Mouse (Mus musculus) MEL (cell line): ENCODE data around the gene Rprm.

Experiments used
- CTCF ChIP-seq, 3 experiments: IDR thresholded peaks in 2 of 3; conservative IDR thresholded peaks in 1 of 3; 2 replicates each; pipeline ENCODE4 v1.5.1; 2011 to 2012; ENCODE audit warnings: low read length in 3 of 3, low read depth in 2 of 3, mild to moderate bottlenecking in 2 of 3, improper control_type of control experiment in 1 of 3, inconsistent platforms in 1 of 3, mixed read lengths in 1 of 3, moderate library complexity in 1 of 3; ENCODE audit not compliant: control insufficient read depth in 1 of 3, insufficient read depth in 1 of 3, poor library complexity in 1 of 3, severe bottlenecking in 1 of 3
- ETS1 ChIP-seq: IDR thresholded peaks from 2 replicates; pipeline ENCODE4 v1.6.1; 2012; ENCODE audit warnings: low read depth, mild to moderate bottlenecking, inconsistent platforms, low read length, improper control_type of control experiment, moderate library complexity
- GATA1 ChIP-seq: IDR thresholded peaks from 2 replicates; pipeline ENCODE4 v1.6.1; 2011; ENCODE audit warnings: low read depth, low read length, improper control_type of control experiment
- MAZ ChIP-seq: IDR thresholded peaks from 2 replicates; pipeline ENCODE4 v1.6.1; 2012; ENCODE audit warnings: low read depth, mild to moderate bottlenecking, inconsistent platforms, low read length, improper control_type of control experiment
- MEF2A ChIP-seq: IDR thresholded peaks from 2 replicates; pipeline ENCODE4 v1.6.1; 2014; ENCODE audit warnings: low read depth, mild to moderate bottlenecking, inconsistent platforms, low read length, improper control_type of control experiment; ENCODE audit not compliant: poor library complexity, insufficient replicate concordance, severe bottlenecking; ENCODE audit errors: extremely low read depth
- POLR2A ChIP-seq, 2 experiments: IDR thresholded peaks; 2 replicates each; pipeline ENCODE4 v1.6.1; 2011 to 2012; ENCODE audit warnings: low read length in 2 of 2, mild to moderate bottlenecking in 2 of 2, control low read depth in 1 of 2, improper control_type of control experiment in 1 of 2, low read depth in 1 of 2, moderate library complexity in 1 of 2; ENCODE audit not compliant: control insufficient read depth in 1 of 2, insufficient read depth in 1 of 2, poor library complexity in 1 of 2
- POLR2AphosphoS2 ChIP-seq: IDR thresholded peaks from 2 replicates; pipeline ENCODE4 v1.6.1; 2011; ENCODE audit warnings: low read length, improper control_type of control experiment
- RCOR1 ChIP-seq: IDR thresholded peaks from 2 replicates; pipeline ENCODE4 v1.6.1; 2012; ENCODE audit warnings: low read depth, mild to moderate bottlenecking, inconsistent platforms, low read length, improper control_type of control experiment
- SMC3 ChIP-seq: IDR thresholded peaks from 2 replicates; pipeline ENCODE4 v1.6.1; 2011; ENCODE audit warnings: low read depth, low read length, improper control_type of control experiment
- ZC3H11A ChIP-seq: IDR thresholded peaks from 2 replicates; pipeline ENCODE4 v1.6.1; 2012; ENCODE audit warnings: low read depth, mild to moderate bottlenecking, inconsistent platforms, low read length, improper control_type of control experiment

DNA sequence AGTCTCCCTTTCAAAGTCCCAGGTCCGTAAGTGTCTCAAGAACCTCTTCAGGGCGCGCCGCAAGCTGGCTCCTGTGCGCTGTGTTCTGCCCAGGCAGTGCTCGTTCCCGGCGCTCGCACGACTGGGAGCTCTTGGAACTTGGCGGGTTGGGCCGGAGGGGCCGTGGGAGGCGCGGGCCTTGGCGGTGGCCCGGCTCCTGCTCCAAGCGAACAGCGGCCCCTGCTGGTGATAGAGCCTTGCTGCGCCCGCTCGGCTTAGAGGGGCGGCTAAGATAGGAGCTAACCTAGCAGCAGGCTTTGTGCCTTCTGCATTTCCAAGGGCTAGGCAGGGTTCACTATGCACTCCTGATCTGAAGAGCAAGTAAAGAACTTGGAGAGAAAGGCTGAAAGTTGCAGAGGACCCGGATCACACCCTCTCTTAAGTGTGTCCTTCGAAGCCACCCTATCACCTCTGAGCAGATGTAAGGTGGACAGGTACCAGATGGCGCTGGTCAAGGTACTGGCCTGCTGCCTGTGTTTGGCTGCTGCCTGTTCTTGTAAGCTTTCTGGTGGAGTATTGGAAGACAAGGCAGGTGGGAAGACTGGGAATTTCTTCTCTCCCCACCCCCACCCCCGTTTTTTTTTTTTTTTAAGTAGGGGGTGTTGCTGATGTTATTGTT is at the start of gene Rprm:
- TF ChIP-seq MEF2A (no peak), ZC3H11A (no peak), POLR2AphosphoS2 (no peak), CTCF (IDR thresholded peaks at IDR 0.05 in 2 of 3, conservative IDR thresholded peaks at IDR 0.05 in 1 of 3; ENCODE audit: control insufficient read depth in 1 of 3, insufficient read depth in 1 of 3, low read depth in 2 of 3, low read length in 3 of 3, poor library complexity in 1 of 3, severe bottlenecking in 1 of 3) (peak in 1 of 3 experiments; percentile 23; a peak in 1 of 6 replicates), GATA1 (no peak), ETS1 (no peak), POLR2A (IDR thresholded peaks at IDR 0.05; ENCODE audit: control insufficient read depth in 1 of 2, insufficient read depth in 1 of 2, low read depth in 1 of 2, low read length in 2 of 2, poor library complexity in 1 of 2) (no peak), RCOR1 (no peak), SMC3 (no peak), MAZ (no peak)
